Mouse (Mus musculus): ENCODE results near the gene Lclat1.
"Not testable (repeated sequence)": the region's sequence is repeated elsewhere in the genome, so short reads cannot be mapped to it uniquely, and the experiment has no call there.

Lclat1 gene

DNA sequence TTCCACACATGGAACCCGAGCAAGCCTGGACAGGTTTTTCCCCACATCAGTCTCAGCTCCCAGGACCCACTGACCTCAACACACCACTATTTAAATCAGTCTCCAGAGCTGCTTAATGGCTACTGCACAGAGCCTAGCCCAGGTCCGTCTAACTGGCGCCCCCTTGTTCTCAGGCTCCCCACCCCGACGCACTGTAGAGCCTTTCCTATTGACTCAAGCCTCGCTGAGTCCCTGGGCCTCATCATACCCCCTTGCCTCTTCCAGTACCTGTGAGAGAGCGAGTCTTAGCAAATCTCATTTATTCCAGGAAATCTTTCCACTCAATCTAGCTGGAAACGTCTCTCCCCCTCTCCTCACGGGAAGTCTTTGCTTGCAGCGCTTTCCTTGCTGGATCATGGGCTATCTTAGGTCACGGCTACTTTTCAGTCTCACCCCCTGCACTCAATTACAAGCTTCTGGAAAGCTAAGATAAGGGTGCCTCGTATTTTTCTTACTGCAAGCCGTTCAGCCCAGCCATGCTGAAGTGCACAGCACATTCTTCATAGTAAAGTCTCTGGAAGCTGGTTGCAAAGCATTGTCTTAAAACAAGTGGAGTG lies 137.4 kb downstream of the Lclat1 start:
- DNase-seq, result no peak

DNA sequence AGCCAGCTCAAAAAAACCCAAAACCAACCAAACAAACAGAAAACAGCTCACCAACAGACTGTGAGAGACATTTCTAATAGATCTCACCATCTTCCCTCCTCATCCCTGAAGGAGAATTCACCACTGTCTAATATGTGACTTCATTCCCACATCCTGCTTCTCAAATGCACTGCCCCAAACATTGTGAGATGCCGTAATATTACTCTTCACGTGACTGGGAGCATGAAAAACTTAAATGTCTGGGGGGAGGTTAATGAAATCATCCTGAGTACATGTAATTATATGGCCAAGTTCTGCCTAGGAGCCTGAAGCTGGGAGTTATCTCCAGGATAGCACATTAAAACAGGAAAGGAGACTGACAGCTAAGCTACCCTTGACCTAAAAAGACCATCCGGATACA lies 138.3 kb downstream of the Lclat1 start:
- no peak for DNase-seq

DNA sequence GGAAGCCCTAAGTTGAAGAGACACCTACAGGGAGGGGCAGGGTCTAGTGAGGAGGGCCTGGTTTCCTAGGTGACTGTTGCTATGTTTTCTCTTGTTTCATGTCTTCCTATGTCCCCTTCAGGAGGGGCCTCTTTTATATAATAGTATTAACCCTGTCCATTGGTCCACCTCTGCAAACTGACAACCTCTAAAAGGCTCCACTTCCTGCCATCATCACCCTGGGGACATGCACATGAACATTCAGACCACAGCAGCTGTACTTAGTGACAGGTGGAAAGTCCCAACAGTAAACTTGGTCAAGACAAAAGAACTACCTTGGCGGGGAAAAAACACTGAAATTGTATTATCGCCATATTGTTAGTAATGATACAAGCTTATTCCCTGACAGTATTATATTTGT lies 139.1 kb downstream of the Lclat1 start:
- DNase-seq, result no peak

DNA sequence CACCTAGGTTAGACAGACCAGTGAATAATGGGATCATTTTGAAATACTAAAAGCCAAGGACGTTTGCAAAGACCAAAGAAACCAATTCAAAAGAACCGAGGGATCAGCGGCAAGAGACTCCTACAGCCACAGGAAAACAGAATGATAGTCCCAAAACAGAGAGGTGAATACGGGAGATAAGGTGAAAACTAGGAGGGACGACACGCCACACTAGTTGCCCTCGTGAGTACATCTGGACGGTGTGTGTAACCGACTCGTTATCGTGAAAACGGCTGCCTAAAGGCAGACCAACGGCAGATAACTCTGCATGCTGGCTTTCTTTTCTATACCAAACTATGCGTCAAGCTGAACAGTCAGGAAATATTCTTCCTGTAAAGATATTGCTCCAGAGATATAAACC lies 140.0 kb downstream of the Lclat1 start:
- no peak for DNase-seq

DNA sequence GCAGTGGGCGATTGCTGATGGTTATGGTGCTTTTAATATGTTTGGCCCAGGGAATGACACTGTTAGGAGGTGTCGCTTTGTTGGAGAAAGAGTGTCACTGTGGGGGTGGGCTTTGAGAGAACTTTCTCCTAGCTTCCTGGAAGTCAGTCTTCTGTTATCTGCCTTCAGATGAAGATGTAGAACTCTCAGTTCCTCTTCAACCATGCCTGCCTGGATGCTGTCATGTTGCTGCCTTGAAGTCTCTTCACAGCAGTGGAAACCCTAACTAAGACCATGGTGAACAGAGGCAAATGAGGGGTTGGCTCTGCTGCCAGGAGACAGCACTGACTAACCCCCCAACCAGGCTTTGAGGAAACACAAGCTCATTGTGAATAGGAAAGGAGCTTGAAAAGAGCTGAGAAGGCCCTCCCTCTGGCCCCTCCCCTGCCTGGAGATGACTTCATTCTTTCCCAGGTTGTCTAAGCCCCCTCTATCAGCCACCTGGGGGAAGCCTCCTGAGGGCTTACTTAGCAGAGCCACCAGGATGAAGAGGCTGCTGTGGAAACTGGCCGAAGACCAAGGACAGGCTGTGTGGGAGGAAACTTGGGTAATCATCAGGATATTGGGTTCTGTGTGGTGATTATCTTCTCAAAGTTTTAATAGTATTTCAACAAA lies 142.8 kb downstream of the Lclat1 start:
- DNase-seq, result no peak

DNA sequence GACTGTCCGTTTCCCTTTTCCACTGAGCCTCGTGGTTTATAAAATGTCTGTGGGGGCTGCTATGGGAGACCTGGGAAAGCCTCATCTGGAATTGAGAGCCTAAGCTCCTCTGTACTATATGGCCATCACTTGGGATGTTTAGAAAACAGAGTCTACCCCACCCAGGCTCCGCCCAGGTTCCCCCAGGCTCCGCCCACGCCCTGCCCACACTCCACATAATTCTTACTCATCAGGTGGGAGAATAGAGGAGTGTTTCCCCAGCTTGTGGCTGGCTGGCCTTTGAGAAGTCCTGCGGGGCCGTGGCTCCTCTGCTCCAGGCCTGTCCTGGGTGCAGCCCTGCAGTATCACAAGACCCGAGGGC lies 143.3 kb downstream of the Lclat1 start:
- no peak for DNase-seq

DNA sequence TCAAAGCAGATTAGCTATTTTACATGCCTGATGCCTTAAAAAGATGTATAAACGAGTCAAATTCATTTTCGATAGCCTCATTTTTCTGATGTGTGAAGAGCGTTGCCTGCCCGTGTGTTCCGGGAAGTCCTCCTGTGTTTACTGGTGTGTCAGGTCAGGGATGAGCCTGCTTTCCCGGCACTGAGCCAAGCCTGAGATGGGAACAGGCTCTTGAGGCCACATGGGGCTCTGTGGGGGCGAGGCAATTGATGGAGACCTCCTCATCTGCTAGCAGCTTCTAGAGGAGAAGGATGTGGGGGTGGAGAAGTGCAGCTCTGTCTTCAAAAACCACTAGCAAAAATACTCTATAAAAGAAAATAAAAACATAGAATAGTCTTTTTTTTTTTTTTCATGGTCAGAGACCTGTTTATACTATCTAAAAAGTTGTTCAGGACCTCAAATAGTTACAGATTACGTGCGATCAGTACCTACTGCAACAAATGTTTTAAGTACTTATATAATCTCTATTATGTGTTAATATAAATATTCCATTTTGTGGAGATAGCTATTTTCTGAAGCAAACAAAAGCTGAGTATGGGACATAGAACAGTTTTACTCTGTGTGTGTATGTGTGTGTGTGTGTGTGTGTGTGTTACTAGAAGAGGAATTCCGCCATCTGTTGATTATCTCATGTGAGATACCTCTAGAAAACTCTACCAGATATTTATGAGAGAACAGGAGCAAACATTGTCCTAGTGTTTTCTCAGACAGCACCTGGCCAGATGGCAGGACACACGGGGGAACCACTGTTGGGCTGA lies 144.2 kb downstream of the Lclat1 start:
- peak in 1 of 2 experiments; percentile 17 for DNase-seq

DNA sequence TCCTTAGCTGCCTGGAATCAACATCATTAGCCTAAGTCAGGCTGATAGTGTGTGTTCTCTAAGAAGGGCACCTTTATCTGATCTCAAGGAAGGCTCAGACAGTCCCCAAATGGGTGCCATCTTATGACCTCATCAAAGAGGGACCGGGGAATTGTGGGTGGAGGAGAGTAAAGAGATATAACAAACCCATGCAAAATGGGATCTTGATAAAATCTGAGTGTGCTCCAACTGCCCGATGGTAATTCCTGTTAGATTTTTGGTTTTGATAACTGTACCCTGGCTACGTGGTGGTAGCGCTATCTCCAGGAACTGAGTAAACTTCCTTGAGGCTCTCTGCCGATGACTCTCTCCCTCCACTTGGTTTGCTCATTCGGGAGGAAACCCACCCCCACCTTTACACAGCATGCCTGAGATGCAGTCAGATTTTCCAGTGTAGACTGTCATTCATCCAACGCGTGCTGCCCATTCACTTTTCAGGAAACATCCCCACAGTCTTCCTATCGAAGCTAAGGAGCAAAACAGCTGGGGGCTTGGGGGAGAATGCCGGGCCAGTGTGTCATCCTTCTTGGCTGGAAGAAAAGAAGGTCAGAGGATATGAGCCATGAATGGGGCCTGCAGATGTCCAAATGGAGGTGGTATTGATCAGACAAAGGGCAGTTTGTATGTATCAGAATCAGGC lies 145.6 kb downstream of the Lclat1 start:
- DNase-seq, result no peak

DNA sequence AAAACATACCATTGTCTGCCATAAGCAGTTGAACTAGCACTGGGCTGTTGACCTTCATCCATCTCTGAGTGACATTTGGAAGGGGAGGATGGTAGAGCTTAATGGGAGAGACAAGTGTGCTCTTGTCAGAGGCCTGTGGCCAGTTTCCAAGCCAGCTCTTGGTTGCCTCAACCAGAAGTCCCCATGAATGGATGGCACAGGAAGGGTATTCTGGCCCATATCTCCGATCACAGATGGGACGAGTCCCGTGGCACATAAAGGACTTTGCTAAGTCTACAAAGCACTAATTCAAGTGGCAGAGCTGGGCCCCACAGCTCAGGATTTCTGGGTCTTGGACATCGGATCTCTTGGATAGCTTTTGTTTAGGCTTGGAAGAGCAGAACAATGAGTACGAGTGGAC lies 148.0 kb downstream of the Lclat1 start:
- DNase-seq, result no peak

DNA sequence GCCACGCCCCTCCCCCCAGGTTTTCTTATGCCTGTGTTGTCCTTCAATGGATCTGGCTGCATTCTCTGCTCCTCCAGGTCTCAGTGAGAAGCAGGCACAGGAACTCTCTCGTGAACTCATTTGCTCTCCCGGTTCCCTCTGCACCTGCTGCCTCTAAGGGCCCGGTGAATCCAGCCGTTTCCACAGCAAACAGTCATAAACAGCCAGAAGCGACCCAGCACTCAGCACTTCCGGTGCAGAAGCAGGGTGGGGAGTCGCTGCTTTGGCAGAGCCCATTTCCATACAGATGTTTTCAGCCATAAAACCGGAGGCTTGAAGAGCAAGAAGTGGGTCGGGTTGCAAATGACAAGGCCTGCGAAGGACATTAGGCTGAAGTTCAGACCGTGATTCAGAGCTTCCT lies 150.8 kb downstream of the Lclat1 start:
- DNase-seq, result no peak

DNA sequence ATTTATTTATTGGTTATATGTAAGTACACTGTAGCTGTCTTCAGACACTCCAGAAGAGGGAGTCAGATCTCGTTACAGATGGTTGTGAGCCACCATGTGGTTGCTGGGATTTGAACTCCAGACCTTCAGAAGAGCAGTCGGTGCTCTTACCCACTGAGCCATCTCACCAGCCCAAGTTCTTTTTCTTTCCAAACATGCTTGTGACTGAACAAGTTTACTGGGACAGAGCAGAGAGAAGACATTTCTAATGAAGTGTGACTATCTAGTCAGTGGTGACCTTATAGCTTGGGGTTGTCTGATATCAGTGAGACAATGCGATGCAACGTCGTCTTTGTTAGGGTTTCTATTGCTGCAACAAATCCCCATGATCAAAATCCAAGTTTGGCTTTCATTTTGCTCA lies 151.5 kb downstream of the Lclat1 start:
- not testable (repeated sequence) for DNase-seq

DNA sequence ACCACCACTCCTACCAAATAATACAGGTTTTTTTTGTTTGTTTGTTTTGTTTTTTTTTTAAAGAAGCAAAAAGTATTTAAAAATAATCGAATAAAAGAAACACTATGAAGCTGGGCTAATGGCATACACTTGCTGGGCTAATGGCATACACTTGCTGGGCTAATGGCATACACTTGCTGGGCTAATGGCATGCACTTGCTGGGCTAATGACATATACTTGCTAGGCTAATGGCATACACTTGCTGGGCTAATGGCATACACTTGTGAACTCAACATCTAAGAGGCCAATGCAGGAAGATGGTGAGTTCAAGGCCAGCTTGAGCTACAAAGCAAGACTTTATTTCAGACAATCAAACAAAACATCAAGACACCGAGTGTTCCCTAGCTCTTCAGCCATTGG lies 154.8 kb downstream of the Lclat1 start:
- DNase-seq, result no peak

DNA sequence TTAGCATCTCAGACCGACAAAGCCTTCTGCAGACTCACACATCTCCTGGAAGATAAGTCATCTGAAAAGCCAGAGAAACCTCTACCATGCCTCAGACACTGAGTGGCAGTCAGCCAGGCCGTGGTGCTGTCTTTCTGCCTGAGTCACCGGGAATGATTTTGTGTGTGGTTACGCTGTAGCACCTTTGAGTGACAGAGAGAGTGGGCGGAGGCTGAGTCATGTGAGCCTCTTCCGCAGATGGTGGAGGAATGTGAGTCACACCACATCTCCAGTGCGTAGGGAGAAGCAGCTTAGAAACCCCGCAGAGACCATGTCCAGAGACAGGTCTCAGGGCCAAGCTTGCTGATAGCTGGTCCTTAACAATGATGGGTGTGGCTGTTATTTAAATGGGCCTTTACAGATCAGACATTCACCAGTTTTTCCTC lies 155.3 kb downstream of the Lclat1 start:
- no peak for DNase-seq

DNA sequence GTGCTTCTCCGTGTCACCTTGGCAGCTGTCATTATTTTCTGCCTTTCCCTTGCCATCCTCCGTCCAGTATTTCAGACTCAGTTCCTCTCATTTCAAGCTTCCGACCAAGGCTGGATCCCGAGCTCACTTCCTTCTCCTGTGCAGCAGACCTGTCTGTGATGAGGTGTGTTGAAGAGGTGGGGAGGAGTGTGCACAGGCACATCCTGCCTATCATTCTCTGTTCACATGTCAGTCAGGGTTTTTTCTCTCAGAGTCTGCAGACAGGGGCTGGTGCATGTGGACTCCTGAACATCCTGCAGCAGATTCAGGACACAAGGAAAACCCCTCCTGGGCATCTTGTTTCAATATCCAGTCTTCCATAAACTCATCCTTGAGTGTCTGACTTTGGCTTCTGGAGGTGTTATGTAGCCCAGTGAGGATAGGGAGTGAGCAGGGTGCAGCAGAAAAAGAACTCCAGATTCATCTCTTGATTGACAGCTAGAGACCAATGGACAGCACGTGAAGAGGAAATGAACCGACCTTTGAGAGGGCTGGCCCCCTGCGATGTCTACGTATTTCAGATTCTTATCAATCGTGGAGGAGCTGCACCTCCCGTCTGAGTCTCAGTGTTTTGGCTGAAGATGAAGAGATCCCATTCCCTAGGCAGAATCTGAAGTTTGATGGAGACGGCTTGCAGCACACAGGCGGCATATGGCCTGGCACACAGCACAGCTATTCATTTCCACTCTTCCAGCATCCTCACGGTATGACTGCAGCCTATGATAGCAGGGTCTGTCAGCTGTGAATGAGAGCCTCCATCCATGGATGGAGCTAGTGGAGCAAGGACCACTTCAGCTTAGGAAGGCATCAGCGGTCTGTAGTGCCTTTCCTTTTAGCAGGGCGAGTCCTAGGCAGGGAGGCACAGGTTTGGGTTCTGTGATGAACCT lies 163.3 kb downstream of the Lclat1 start:
- no peak for DNase-seq

DNA sequence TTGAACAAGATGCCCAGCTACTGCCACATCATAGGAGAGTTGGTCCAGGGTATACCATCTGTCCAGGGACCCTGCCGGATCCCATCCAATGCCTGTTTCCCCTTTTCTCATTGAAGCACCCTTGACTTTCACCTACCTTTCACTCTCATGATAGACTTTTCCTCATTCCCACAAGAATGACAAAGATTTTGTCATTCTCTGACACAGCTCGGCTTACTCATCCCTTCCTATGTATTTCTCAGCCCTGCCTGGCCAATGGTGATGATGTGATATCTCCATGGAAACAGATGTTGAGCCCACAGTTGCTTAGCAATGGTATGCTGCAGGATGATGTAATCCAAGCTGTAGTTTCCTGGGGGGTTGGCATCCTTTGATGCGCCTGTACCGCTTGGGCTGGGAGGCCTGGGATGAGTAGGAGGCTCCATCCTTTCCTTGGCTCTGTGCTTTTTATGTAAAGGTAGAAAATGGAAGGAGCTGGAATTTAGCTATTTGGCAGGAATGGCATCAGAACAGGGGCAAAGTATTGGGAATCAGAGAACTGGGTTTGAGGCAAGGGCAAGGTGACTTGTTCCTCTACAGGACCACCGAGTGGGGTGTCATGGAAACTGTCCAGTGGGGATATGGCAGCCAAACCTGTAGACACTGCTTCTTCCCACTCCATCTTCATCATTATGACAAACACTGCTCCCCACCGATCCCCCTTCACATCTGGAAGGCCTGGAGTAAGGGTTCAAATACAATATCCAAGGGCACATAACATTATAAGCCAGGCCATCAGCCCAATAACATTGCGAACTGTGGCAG lies 164.2 kb downstream of the Lclat1 start:
- no peak for DNase-seq

DNA sequence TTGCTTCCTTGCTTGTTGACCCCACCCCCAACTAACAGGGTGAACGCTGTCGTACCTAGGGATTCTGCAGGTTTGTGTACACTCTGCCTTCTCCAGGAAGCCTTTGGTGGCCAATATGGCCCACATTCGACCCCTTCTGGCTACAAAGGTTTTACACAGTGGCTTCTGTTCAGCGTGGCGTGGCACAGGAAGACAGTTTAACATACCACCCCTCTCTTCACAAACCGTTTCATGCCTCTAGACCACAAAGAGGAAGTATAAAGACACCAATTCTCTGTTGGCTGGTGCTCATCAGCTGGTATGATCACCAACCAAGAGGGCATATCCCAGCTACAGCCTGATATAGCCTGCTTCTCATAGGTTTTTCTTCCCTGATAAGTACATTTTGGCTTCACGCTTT lies 166.0 kb downstream of the Lclat1 start:
- no peak for DNase-seq

DNA sequence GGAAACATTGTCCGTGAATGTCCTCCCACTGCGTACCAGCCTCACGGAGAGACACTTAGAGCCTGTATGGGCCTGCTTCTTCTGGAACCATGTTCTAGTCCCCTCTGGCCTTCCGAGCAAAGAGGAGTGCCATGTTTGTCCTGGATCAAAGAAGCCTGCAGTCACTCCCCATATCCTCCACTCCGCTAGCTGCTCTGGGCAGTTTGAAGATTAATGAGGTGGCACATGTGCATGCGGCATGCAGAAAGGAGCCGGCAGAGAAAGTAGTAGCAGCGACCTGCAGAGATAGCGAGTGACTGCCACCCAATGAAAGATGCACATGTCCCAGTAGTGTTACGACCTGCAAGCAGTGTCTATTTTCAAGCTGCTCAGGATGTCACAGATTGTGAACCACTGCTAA lies 167.3 kb downstream of the Lclat1 start:
- no peak for DNase-seq

DNA sequence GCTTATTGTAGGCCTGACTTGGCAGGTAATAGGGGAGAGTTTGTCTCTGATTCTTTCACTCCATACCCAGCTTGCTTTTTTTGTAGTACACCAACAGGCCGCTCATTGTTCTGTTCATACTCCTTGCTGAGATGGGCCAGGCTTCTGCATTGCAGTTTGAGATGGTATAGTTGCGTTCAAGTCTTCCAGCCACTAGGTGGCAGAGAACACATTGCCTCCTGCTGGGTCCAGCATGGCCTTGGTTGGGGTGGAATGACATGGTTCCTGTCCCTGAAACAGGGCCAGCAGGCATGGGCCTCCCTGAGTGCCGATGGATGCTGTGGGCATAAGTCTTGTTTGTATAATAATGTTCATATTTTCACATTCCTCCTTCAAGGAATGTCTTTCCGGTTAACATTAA lies 170.0 kb downstream of the Lclat1 start:
- DNase-seq, result no peak

DNA sequence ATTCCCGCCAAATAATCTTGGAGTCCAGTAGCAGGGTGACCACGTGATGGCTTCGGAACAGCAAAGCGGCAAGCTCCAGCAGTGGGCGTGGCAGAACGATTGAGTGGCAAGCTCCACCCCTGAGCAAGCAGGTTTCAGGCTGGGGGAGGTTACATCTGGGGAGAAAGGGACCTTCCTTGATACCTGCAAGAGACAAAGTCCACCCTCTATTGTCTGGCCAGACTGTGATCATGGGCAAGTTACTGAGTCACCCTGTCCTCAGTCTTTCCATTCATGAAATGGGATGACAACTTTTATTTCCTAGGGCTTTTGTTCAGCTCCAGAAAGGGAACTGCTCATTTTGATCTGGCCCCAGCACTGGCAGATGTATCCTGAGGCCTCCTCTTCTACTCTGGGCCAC lies 174.9 kb downstream of the Lclat1 start:
- not testable (repeated sequence) for DNase-seq

DNA sequence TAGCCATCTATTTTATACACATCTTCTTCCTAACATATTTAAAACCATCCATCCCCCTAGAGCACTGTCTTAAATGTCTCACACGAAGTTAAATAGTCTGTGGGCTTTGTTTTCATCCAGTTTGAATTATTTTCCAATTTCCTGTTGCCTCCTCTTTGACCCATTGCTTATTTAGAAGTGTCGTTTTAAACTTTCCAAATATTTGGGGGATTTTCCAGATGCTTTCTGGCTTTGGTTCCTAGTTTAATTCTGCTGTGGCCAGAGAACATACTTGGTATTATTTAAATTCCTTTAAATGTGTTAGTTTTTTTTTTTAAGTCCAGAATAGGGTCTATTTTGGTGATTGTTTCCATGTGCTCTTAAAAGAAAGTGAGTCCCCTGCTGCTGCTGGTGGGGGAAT lies 176.5 kb downstream of the Lclat1 start:
- DNase-seq, result no peak
